Mouse (Mus musculus): Measurements from ENCODE around the gene Nck2. TPM values are rescaled to one million over a fixed set of nuclear protein-coding genes. Genes with fewer than 3 reads are reported as not detected.
A peak's percentile ranks its signal among the peaks of the same experiment; 100 is the strongest.

Nck2 gene
- polyA plus RNA-seq, 1 experiment, result 106 TPM

DNA sequence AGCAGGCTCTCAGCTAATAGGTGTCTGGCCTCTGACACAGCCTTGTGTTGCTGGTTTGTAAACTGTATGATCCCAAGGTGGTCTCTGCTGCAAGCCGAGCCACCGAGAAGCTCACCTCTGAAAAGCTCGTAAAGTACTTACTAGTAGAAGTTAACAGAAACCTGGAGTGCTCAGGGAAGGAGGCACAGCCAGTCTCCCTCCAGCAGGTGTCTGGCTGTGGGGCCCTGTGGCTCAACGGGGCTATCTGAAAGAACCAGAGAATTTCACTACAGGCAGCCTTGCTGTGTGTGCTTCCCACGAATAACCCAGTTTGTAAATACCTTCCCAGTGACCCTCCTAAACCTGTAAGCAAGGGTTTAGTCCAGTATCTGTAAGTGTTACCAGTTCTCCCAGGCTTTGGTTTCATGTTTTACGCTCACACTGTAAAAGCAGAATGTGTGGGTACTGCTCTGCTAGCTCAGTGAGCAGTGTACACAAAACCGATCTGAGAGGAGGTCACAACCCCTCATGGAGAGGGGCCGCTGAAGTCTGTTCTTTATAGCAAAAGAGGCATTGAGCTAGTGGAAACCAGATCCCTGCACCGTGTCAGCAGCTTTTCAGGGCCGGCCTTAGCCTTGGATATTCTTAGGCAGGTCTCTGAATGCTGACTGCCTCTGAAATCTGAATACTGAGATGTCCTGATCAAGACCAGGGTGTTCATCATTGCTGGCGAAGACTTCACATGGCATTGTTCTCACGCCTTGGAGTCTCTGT lies 111.0 kb downstream of the Nck2 start:
- peaks cover 98% of the 10 kb centered on the region for H3K4me1 ChIP-seq
- no peaks in the 10 kb centered on the region for H3K27me3 ChIP-seq (replicated peaks)
- H3K36me3 ChIP-seq (replicated peaks; ENCODE audit: low read length), result peaks cover 91% of the 10 kb centered on the region
- peak overlapping the region; percentile 11 for H3K4me3 ChIP-seq (replicated peaks)
- TF ChIP-seq GATA1 (IDR thresholded peaks at IDR 0.05; ENCODE audit: borderline replicate concordance, low read length), result no peak
- TF ChIP-seq FLI1 (IDR thresholded peaks at IDR 0.05; ENCODE audit: low read length), result no peak
- H3K9me3 ChIP-seq, result no peaks in the 10 kb centered on the region

- 0 out of 3 replicates have a peak, but pooled peaks have one; percentile 40 for TF ChIP-seq GATA1 (IDR thresholded peaks at IDR 0.05; ENCODE audit: borderline replicate concordance, low read length)
- TF ChIP-seq FLI1 (IDR thresholded peaks at IDR 0.05; ENCODE audit: low read length), result no peak
- H3K4me1 ChIP-seq, result peaks cover 97% of the 10 kb centered on the region
- peak overlapping the region; percentile 80 for H3K4me3 ChIP-seq (replicated peaks)
- H3K36me3 ChIP-seq (replicated peaks; ENCODE audit: low read length), result peaks cover 90% of the 10 kb centered on the region
- no peaks in the 10 kb centered on the region for H3K27me3 ChIP-seq (replicated peaks)
- no peaks in the 10 kb centered on the region for H3K9me3 ChIP-seq
Observed at GRCm38 (mm10) chr1:43558329-43558728, 114.0 kb downstream of the Nck2 start.

GRCm38 (mm10) chr1:43559043-43559692 lies 114.8 kb downstream of the Nck2 start:
- Histone ChIP-seq H3K27me3 (replicated peaks) (no peaks in the 10 kb centered on the region), H3K36me3 (replicated peaks; ENCODE audit: low read length) (peaks cover 90% of the 10 kb centered on the region), H3K4me1 (peaks cover 97% of the 10 kb centered on the region), H3K4me3 (replicated peaks) (peak overlapping the region; percentile 42), H3K9me3 (no peaks in the 10 kb centered on the region)
- no peak for TF ChIP-seq GATA1 (IDR thresholded peaks at IDR 0.05; ENCODE audit: borderline replicate concordance, low read length)
- no peak for TF ChIP-seq FLI1 (IDR thresholded peaks at IDR 0.05; ENCODE audit: low read length)

DNA sequence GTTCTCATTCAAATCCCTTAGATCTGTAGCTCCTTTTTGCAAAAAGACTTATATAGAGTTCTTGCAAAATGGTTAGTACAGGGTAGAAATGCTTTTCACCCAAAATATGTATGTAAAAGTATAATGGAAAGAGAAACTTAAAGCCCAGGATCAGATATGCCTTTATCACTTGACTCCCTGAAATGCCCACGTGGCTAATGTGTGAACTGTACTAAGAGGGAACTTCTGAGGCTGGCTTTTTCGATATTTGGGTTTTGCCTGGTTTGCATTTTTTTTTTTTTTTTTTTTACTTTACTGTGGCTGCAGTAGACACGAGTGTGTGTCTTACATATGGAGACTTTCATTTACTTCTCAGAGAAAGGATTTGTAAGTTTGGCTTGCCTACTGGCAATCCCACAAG lies 116.7 kb downstream of the Nck2 start:
- no peaks in the 10 kb centered on the region for H3K27me3 ChIP-seq (replicated peaks)
- H3K4me3 ChIP-seq (replicated peaks), result no peak overlapping the region
- no peak for TF ChIP-seq FLI1 (IDR thresholded peaks at IDR 0.05; ENCODE audit: low read length)
- no peak for TF ChIP-seq GATA1 (IDR thresholded peaks at IDR 0.05; ENCODE audit: borderline replicate concordance, low read length)
- H3K36me3 ChIP-seq (replicated peaks; ENCODE audit: low read length), result peaks cover 90% of the 10 kb centered on the region
- H3K4me1 ChIP-seq, result peaks cover 96% of the 10 kb centered on the region
- H3K9me3 ChIP-seq, result no peaks in the 10 kb centered on the region

GRCm38 (mm10) chr1:43562002-43562666 lies 117.8 kb downstream of the Nck2 start:
- H3K27me3 ChIP-seq (replicated peaks), result no peaks in the 10 kb centered on the region
- H3K9me3 ChIP-seq, result no peaks in the 10 kb centered on the region
- H3K36me3 ChIP-seq (replicated peaks; ENCODE audit: low read length), result peaks cover 90% of the 10 kb centered on the region
- H3K4me1 ChIP-seq, result peaks cover 96% of the 10 kb centered on the region
- no peak for TF ChIP-seq FLI1 (IDR thresholded peaks at IDR 0.05; ENCODE audit: low read length)
- no peak for TF ChIP-seq GATA1 (IDR thresholded peaks at IDR 0.05; ENCODE audit: borderline replicate concordance, low read length)
- H3K4me3 ChIP-seq (replicated peaks), result peak overlapping the region; percentile 46

GRCm38 (mm10) chr1:43565260-43565659 lies 120.9 kb downstream of the Nck2 start:
- peaks cover 80% of the 10 kb centered on the region for H3K4me1 ChIP-seq
- TF ChIP-seq GATA1 (IDR thresholded peaks at IDR 0.05; ENCODE audit: borderline replicate concordance, low read length) (no peak), FLI1 (IDR thresholded peaks at IDR 0.05; ENCODE audit: low read length) (no peak)
- no peak overlapping the region for H3K4me3 ChIP-seq (replicated peaks)
- H3K27me3 ChIP-seq (replicated peaks), result no peaks in the 10 kb centered on the region
- no peaks in the 10 kb centered on the region for H3K9me3 ChIP-seq
- peaks cover 91% of the 10 kb centered on the region for H3K36me3 ChIP-seq (replicated peaks; ENCODE audit: low read length)

GRCm38 (mm10) chr1:43566677-43567377 lies 122.4 kb downstream of the Nck2 start:
- H3K27me3 ChIP-seq (replicated peaks), result no peaks in the 10 kb centered on the region
- no peak for TF ChIP-seq FLI1 (IDR thresholded peaks at IDR 0.05; ENCODE audit: low read length)
- TF ChIP-seq GATA1 (IDR thresholded peaks at IDR 0.05; ENCODE audit: borderline replicate concordance, low read length), result no peak
- H3K9me3 ChIP-seq, result no peaks in the 10 kb centered on the region
- no peak overlapping the region for H3K4me3 ChIP-seq (replicated peaks)
- H3K4me1 ChIP-seq, result peaks cover 68% of the 10 kb centered on the region
- H3K36me3 ChIP-seq (replicated peaks; ENCODE audit: low read length), result peaks cover 91% of the 10 kb centered on the region

- H3K27me3 ChIP-seq (replicated peaks), result no peaks in the 10 kb centered on the region
- peak overlapping the region; percentile 28 for H3K4me3 ChIP-seq (replicated peaks)
- peaks cover 81% of the 10 kb centered on the region for H3K36me3 ChIP-seq (replicated peaks; ENCODE audit: low read length)
- peaks cover 50% of the 10 kb centered on the region for H3K4me1 ChIP-seq
- no peaks in the 10 kb centered on the region for H3K9me3 ChIP-seq
- no peak for TF ChIP-seq GATA1 (IDR thresholded peaks at IDR 0.05; ENCODE audit: borderline replicate concordance, low read length)
Observed at GRCm38 (mm10) chr1:43568824-43569223, 124.4 kb downstream of the Nck2 start.

GRCm38 (mm10) chr1:43571105-43571504 lies 126.7 kb downstream of the Nck2 start:
- H3K4me1 ChIP-seq, result peaks cover 28% of the 10 kb centered on the region
- H3K36me3 ChIP-seq (replicated peaks; ENCODE audit: low read length), result peaks cover 58% of the 10 kb centered on the region
- no peaks in the 10 kb centered on the region for H3K9me3 ChIP-seq
- no peak overlapping the region for H3K4me3 ChIP-seq (replicated peaks)
- TF ChIP-seq FLI1 (IDR thresholded peaks at IDR 0.05; ENCODE audit: low read length), result no peak
- no peak for TF ChIP-seq GATA1 (IDR thresholded peaks at IDR 0.05; ENCODE audit: borderline replicate concordance, low read length)
- H3K27me3 ChIP-seq (replicated peaks), result no peaks in the 10 kb centered on the region

Measured in megakaryocyte, embryonic 14.5 days (primary cell).